Mouse (Mus musculus) thymus, adult 2 months (tissue): ENCODE results near the gene Tctex1d1. TPM values are rescaled to one million over a fixed set of nuclear protein-coding genes. Genes with fewer than 3 reads are reported as not detected.

ENCODE experiments used
- DNase-seq: peaks from one replicate; pipeline ENCODE4 v3.0.0; 2021
- H3K27ac ChIP-seq: fragments of 200-500 bp; 2 replicates; pipeline ENCODE4 v1.5.1; 2012; ENCODE audit warnings: low read length, control low read depth; ENCODE audit not compliant: control insufficient read depth, insufficient read depth
- H3K27me3 ChIP-seq: fragments of 200-500 bp; 2 replicates; pipeline ENCODE4 v1.6.1; 2012; ENCODE audit warnings: mild to moderate bottlenecking, low read length, moderate library complexity, mixed read lengths; ENCODE audit not compliant: control insufficient read depth, insufficient read depth
- H3K36me3 ChIP-seq: fragments of 200-500 bp; 2 replicates; pipeline ENCODE4 v1.6.1; 2012; ENCODE audit warnings: mild to moderate bottlenecking, low read length, moderate library complexity; ENCODE audit not compliant: control insufficient read depth, insufficient read depth
- H3K4me1 ChIP-seq: fragments of 200-500 bp; replicated peaks from 2 replicates; pipeline ENCODE4 v1.6.1; 2012; ENCODE audit warnings: low read length; ENCODE audit not compliant: control insufficient read depth, insufficient read depth
- H3K4me3 ChIP-seq: fragments of 200-500 bp; 2 replicates; pipeline ENCODE4 v1.5.1; 2012; ENCODE audit warnings: mild to moderate bottlenecking, low read length, control low read depth, moderate library complexity; ENCODE audit not compliant: control insufficient read depth, insufficient read depth
- CTCF ChIP-seq: fragments of 200-500 bp; IDR thresholded peaks from 2 replicates; pipeline ENCODE4 v1.5.1; 2012; ENCODE audit warnings: mild to moderate bottlenecking, control low read depth, low read length, moderate library complexity, borderline replicate concordance; ENCODE audit not compliant: control insufficient read depth, poor library complexity, insufficient read depth; ENCODE audit errors: extremely low read depth
- POLR2A ChIP-seq: fragments of 200-500 bp; IDR thresholded peaks from 2 replicates; pipeline ENCODE4 v1.6.1; 2012; ENCODE audit warnings: mild to moderate bottlenecking, low read length, control low read depth, moderate library complexity; ENCODE audit not compliant: control insufficient read depth, poor library complexity, insufficient read depth; ENCODE audit errors: extremely low read depth
- WGBS: fragments of 180-500 bp; shearing (Covaris S2); methylation state at CpG from one replicate; pipeline ENCODE4 v1.1.7; 2018; 5-methylcytosine and 5-hydroxymethylcytosine counted together
- polyA plus RNA-seq: library from polyadenylated mRNA; depleted of rRNA; stranded (reverse); fragments of >200 nt; gene quantifications from 2 replicates; pipeline ENCODE4 v1.2.3, GENCODE M21; 2012

Tctex1d1 gene
- polyA plus RNA-seq, 1 experiment = 18.1 TPM

GRCm38 (mm10) chr4:102955294-102955956 is 23.0 kb upstream of the Tctex1d1 start:
- H3K4me3 ChIP-seq = peak overlapping the region; percentile 58
- peaks cover 11% of the 10 kb centered on the region for H3K4me1 ChIP-seq
- H3K27me3 ChIP-seq = no peaks in the 10 kb centered on the region
- WGBS = 27% methylated on average over 17 of the region's 17 CpGs
- TF ChIP-seq CTCF = no peak
- no peak for TF ChIP-seq POLR2A
- peak; percentile 18 for DNase-seq
- no peaks in the 10 kb centered on the region for H3K36me3 ChIP-seq
- H3K27ac ChIP-seq = peak overlapping the region; percentile 63

DNA sequence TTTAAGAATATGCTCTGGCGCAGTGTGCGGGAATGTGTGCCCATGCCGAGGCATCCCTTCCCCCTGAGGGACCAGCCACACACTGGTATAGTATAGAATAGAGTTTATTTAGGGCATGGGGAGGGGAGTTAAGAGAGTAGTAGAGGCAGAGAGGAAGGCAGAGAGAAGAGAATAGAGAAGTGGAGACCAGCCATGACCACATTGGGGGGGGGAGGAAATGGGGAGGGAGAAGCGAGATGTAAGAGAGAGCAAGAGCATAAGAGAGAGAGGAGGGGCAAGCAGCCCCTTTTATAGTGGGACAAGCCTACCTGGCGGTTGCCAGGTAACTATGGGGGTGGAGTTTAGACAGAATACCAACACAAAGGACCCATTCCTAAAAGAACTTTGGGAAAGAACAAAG is 19.0 kb upstream of the Tctex1d1 start:
- WGBS = 59% methylated on average over 5 of the region's 5 CpGs
- no peaks in the 10 kb centered on the region for H3K36me3 ChIP-seq
- no peaks in the 10 kb centered on the region for H3K27me3 ChIP-seq
- no peak for TF ChIP-seq CTCF
- TF ChIP-seq POLR2A = no peak
- H3K27ac ChIP-seq = no peak overlapping the region
- no peak overlapping the region for H3K4me3 ChIP-seq
- H3K4me1 ChIP-seq = peaks cover 11% of the 10 kb centered on the region
- no peak for DNase-seq

- 6% methylated on average over 3 of the region's 3 CpGs for WGBS
These were observed 14.2 kb upstream of the Tctex1d1 start for GRCm38 (mm10) chr4:102964174-102964573.

DNA sequence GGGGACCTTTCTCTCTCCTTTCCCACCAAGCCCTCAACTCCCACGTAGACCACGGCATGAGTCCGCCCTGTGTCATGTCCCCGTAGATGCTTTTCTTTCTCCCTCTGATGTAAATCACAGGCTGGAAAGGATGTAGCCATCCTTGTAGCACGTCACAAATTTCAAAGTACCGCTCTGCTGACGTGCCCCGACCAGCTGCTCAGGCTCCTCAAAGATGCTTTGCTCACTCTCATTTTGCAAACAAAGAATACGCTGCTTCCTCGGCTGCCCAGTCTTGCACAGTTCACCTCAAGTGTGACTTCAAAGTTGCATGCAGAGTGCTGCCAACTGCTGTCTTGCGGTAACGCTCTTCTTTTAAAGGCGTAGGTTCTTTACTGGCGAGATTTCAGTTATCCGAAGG is 10.6 kb upstream of the Tctex1d1 start:
- Histone ChIP-seq H3K27me3 (no peaks in the 10 kb centered on the region), H3K4me3 (no peak overlapping the region), H3K4me1 (peaks cover 12% of the 10 kb centered on the region), H3K36me3 (no peaks in the 10 kb centered on the region), H3K27ac (no peak overlapping the region)
- TF ChIP-seq POLR2A (no peak), CTCF (no peak)
- WGBS = 75% methylated on average over 15 of the region's 15 CpGs
- DNase-seq = no peak

More at GRCm38 (mm10) chr4:102964174-102964573, 14.2 kb upstream of the Tctex1d1 start:
- DNase-seq = no peak
- Histone ChIP-seq H3K36me3 (no peaks in the 10 kb centered on the region), H3K4me3 (no peak overlapping the region), H3K27me3 (no peaks in the 10 kb centered on the region), H3K4me1 (peaks cover 12% of the 10 kb centered on the region; the same call in 1 of the 2 replicates), H3K27ac (no peak overlapping the region)
- TF ChIP-seq CTCF = no peak
- no peak for TF ChIP-seq POLR2A

GRCm38 (mm10) chr4:102969599-102969998 is 8.8 kb upstream of the Tctex1d1 start:
- Histone ChIP-seq H3K27ac (no peak overlapping the region), H3K4me3 (no peak overlapping the region), H3K36me3 (no peaks in the 10 kb centered on the region), H3K4me1 (peaks cover 12% of the 10 kb centered on the region), H3K27me3 (no peaks in the 10 kb centered on the region)
- no peak for TF ChIP-seq POLR2A
- no peak for TF ChIP-seq CTCF
- WGBS = 96% methylated on average over 5 of the region's 5 CpGs
- no peak for DNase-seq

DNA sequence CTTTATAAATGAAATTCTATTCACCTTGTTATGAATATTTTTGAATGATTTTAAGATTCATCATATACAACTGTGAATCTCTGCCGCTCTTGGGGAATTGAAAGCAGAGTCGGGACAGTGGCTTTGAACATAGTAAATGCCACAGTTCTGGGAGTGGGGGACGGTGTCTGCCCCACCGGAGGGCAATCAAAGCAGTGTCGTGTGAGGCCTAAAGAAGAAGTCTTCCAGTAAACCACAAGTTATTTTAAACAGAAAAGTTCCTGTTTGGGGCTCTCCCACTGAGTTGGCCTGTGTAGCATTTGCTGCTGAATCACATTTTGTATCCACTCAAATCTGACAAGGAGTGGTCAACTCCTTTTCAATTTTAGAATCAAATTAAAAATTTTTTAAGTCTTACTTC is 7.2 kb upstream of the Tctex1d1 start:
- Histone ChIP-seq H3K4me1 (peaks cover 9% of the 10 kb centered on the region), H3K27ac (no peak overlapping the region), H3K4me3 (no peak overlapping the region), H3K36me3 (no peaks in the 10 kb centered on the region), H3K27me3 (no peaks in the 10 kb centered on the region)
- 17% methylated on average over 5 of the region's 5 CpGs for WGBS
- no peak for DNase-seq
- no peak for TF ChIP-seq POLR2A
- TF ChIP-seq CTCF = no peak
